Mouse (Mus musculus) liver, embryonic 18 days (tissue): ENCODE data around the gene Rexo1. TPM values are rescaled to one million over a fixed set of nuclear protein-coding genes. Genes with fewer than 3 reads are reported as not detected.

Source experiments
- polyA plus RNA-seq: library from polyadenylated mRNA; depleted of rRNA; stranded (reverse); fragments of >200 nt; gene quantifications from 2 replicates; pipeline ENCODE4 v1.2.3, GENCODE M21; 2012; rRNA removed

The Rexo1 gene
- polyA plus RNA-seq, result 14.0 and 19.7 TPM in 2 replicates

DNA sequence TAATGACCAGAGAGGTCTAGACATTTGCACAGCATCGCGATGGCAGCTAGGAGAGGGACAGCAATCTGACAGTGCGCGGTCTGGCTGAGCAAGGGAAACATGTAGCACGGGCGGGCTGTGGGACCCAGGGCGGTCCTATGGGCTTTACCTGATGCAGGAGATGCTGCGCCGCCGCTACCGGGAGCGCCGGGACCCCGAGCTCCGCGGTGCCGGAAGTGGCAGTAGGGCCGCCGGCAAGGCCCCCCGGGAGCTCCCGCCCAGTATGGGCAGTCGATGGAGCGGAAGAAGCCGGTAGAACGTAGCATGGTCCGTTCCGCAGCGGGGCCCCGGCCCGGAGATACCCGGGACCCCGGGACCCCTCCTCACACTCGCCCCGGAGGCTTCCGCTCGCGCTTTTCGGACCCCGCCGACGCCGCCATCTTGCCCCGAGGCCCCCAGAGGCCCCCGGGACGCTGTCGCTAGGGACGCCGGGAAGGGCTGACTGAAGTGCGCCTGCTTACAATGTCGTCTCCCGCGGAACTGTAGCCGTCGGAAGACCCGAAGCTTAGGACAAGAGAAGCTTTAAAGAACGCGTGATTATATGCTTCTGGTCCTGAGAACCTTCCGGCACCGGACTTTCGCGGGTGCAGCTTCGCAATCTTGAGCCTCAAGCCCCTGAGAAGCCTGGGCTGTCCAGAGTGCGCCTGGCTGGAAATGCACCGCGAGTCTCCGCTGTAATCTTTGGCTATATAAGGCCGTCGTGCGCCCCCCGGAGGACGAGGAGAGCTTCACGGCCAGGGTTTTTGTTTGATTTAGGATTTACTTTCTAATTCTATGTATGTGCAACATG lies at the start of gene Rexo1:
Gene Rexo1, minus strand, starts transcription at position 445 of the 829 bp plus-strand sequence.

DNA sequence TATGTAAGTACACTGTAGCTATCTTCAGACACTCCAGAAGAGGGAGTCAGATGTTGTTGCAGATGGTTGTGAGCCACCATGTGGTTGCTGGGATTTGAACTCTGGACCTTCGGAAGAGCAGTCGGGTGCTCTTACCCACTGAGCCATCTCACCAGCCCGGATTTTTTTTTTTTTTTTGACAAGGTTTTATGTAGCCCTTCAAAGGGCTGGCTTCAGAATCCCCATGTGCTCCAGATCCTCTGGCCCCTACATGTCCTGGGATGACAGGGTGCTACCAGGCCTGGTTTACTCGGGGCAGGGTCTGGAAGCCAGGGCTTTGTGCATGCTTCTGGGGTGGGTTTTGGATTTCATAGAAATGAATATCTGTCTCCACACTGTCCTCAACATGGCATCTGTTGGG lies 44.4 kb upstream of the Rexo1 start, which contains the start of gene Gm49322:
Gene Gm49322, plus strand, starts transcription at position 301 of the 400 bp plus-strand sequence.

DNA sequence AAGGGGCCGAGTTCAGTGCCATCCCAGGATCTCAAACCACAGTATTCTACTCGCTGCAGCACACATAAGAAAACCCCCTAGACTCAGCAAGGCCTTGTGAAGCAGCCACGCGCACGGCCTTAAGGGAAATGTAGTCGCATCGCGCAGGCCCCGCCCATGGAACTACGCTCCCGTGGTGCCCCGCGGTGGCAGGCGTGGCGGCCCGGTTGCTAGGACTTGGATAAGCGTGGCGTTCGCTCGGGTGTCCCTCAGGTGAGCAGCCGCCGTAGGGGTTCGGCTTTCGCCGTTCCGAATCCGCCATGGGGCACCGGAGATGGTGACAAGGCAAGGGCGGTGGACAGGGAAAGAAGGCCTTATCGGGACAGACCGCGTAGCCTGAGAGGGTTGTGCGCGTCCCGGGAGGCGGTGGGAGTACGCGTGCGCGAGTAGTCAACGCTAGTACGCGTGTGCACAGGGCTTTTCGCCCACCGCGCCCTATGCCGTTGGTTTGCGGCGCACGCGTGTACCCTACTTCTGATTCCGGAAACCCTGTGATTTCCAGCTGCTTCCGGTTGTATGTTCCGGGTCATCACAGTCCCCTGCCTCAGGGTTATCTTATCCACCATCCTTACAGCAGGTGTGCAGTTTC lies 41.5 kb upstream of the Rexo1 start, which contains the start of the genes Scamp4 and Adat3:
Gene Scamp4, plus strand, starts transcription at position 175 of the 628 bp plus-strand sequence.
Gene Adat3, plus strand, starts transcription at position 183 of the 628 bp plus-strand sequence.

DNA sequence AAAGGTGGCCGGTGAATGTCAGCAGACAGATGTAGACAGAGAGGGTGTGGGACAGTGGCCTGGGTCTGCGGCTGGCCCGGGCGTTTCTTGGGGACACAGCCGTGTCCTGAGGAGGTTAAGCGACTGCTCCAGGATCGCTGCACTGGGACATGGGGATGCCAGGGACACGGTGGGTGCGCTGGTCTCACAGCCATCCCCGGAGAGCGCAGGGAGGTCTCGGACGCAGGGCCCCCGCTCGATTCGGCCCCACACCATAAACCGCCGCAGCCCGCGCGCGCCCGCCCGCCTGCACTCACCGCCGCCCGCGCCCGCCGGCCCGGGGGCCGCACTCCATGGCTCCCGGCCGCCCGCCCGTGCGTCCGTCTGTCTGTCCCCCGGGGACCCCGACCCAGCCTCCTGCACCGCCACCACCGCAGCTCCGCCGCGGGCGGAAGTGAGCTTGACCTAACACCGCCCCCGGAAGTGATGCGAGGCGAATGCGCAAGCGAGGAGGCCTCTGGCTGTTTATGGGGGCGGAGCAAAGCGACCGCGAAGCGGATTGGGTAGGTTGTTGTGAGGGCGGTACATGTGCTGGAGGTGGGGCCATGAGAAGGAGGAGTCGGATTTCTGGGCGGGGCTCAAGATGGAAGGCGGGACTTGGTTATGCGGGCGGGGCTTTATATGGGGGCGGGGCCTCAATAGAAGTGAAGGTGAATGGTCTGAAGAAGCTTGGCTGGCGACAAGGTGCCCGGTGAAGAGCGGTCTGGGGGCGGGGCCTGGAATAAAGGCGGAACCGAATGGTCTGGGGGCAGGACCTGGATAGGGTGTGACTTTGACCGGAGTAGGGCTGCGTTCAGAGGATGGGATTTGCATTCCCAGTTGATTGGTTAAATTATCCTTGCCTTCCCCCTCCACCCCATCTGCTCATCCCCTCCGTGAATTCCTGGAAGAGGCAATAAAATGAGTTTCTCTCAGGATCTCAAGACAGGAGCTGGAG lies 28.8 kb upstream of the Rexo1 start, which contains the start of gene Abhd17a:
Gene Abhd17a, minus strand, starts transcription at position 463 of the 976 bp plus-strand sequence.

DNA sequence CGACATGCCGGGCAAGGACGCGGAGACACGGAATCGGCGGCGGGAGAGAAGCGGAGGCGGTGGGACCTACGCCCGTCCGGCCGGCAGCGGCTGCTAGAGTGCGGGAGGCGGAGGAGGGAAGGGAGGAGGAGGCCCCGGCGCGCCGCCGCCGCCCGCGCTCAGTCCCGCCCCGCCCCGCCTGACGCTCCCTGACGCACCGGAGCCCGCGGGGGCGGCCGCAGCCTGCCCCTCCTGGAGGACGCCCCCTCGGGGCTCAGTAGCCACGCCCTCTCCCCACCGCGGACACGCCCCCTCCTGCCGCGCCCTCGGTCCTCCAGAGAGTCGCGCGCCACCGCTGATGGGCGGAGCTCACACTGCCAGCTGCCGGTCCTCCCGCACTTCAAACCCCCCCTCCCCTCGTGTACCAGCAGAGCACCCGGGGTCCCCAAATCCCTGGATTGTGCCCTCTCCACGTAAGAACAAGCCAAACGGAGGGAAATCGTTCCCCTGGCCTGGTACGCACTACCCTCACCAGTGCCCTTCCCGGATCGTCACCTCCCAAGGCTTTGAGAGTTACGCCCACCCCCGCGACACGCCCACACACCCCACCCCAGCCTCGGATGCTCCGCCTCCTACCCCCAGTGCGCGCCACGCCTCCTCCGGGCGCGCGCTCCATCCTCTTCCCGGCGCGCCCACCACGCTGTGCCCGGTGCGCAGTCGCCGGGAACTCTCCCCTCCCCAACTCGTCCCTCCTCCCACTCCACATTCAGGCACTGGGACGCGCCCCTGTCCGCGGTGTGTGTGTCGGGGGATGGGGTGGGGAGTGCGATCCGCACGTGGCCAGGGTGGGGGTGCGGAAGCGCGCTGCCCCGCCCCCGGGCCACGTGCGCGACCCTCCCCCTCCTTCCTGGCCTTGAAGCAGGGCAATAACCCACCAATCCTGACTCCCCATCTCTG lies 16.1 kb upstream of the Rexo1 start, which contains the start of gene Klf16:
Gene Klf16, minus strand, starts transcription at position 127 of the 936 bp plus-strand sequence.

DNA sequence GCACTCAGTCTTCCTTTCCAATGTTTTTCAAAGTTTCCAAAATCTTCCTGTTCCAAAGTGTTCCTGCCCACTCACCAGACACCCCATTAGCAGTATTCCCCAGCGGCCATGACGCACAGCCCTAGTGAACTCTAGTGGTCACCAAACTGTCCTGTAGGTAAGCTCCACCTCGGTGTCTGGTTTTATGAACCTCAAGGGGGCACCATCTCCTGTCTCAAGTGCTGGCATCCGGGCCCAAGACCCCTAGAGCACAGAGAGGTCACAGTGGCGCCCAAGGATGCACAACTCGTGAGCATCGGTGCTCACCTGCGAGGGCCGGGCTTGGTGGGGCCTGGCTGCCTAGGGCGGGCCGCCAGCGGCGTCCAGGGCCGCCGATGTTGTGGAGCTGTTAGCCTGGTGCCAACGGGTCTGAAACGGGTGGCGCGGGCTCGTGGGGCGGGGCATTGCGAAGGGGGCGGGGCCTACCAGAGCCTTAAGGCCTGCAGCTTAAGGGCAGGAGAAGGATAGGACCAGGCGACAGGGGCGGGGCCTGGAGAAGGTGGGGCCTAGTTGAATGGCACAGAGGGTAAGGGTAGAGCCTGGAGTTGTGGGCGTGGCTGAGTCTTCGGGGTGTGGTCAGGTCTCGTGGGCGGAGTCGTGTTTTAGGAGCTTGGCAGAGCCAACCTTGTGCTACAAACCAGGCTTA lies 22.5 kb downstream of the Rexo1 start, which contains the start of gene Atp8b3:
Gene Atp8b3, minus strand, starts transcription at position 415 of the 685 bp plus-strand sequence.

DNA sequence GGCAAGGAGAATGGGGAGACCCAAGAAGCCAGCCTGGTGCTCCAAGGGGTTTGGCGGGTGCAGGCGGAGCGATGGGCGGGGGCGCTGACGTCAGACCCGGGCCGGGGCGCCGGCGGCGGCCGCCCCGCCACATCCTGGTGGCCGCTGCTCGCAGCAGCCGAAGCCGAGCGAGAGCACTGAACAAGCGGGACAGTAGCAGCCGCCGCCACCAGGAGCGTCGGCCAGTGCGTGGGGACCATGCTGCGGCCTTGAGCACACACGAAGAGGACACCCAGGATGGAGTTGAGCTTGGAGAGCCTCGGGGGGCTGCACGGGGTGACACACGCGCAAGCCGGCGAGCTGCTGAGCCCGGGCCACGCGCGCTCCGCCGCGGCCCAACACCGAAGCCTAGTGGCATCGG lies 66.6 kb downstream of the Rexo1 start, which contains the start of gene Onecut3:
Gene Onecut3, plus strand, starts transcription at position 104 of the 400 bp plus-strand sequence.

Other genes starting within 250 kb of the Rexo1 start
- gene 2310011J03Rik, start 241.0 kb downstream of the Rexo1 start, polyA plus RNA-seq, result 18.0 and 18.1 TPM in 2 replicates
- gene Pcsk4, start 232.1 kb downstream of the Rexo1 start, polyA plus RNA-seq, result 9.3 and 9.5 TPM in 2 replicates
- gene Reep6, start 231.6 kb downstream of the Rexo1 start, polyA plus RNA-seq, result 35.1 and 42.1 TPM in 2 replicates
- gene Adamtsl5, start 213.1 kb downstream of the Rexo1 start, polyA plus RNA-seq, result 2.4 and 3.2 TPM in 2 replicates
- gene Plk5, start 205.1 kb downstream of the Rexo1 start, polyA plus RNA-seq, result 0.42 and 0.46 TPM in 2 replicates
- gene Mex3d, start 173.9 kb downstream of the Rexo1 start, polyA plus RNA-seq, result 2.4 and 2.5 TPM in 2 replicates
- gene Mbd3, start 162.0 kb downstream of the Rexo1 start, polyA plus RNA-seq, result 54.7 and 60.4 TPM in 2 replicates
- 756 and 889 TPM in 2 replicates for gene Uqcr11, start 154.7 kb downstream of the Rexo1 start, polyA plus RNA-seq
- 30.8 and 34.7 TPM in 2 replicates for gene Tcf3, start 127.9 kb downstream of the Rexo1 start, polyA plus RNA-seq
- 0.01 TPM in 2 replicates for gene Onecut3, start 66.7 kb downstream of the Rexo1 start, polyA plus RNA-seq
- 0.01 TPM in 2 replicates for gene Atp8b3, start 22.4 kb downstream of the Rexo1 start, polyA plus RNA-seq
- gene Klf16, start 15.8 kb upstream of the Rexo1 start, polyA plus RNA-seq, result 5.5 and 6.4 TPM in 2 replicates
- 39.9 and 40.7 TPM in 2 replicates for gene Abhd17a, start 28.8 kb upstream of the Rexo1 start, polyA plus RNA-seq
- 17.8 and 19.9 TPM in 2 replicates for gene Scamp4, start 41.3 kb upstream of the Rexo1 start, polyA plus RNA-seq
- 3.1 and 3.6 TPM in 2 replicates for gene Adat3, start 41.3 kb upstream of the Rexo1 start, polyA plus RNA-seq
- 0.74 and 0.80 TPM in 2 replicates for gene Gm49322, start 44.5 kb upstream of the Rexo1 start, polyA plus RNA-seq
- 61.9 and 64.2 TPM in 2 replicates for gene Csnk1g2, start 61.3 kb upstream of the Rexo1 start, polyA plus RNA-seq
- gene Btbd2, start 95.5 kb upstream of the Rexo1 start, polyA plus RNA-seq, result 10.7 TPM in 2 replicates
- gene Mknk2, start 116.6 kb upstream of the Rexo1 start, polyA plus RNA-seq, result 42.1 and 45.1 TPM in 2 replicates
- gene Mob3a, start 140.4 kb upstream of the Rexo1 start, polyA plus RNA-seq, result 12.3 and 13.5 TPM in 2 replicates
- gene Izumo4, start 140.6 kb upstream of the Rexo1 start, polyA plus RNA-seq, result 11.0 and 12.1 TPM in 2 replicates
- 26.6 and 31.1 TPM in 2 replicates for gene Ap3d1, start 180.7 kb upstream of the Rexo1 start, polyA plus RNA-seq
- gene Dot1l, start 193.6 kb upstream of the Rexo1 start, polyA plus RNA-seq, result 4.8 and 5.8 TPM in 2 replicates
- 18.1 and 20.1 TPM in 2 replicates for gene Sf3a2, start 236.6 kb upstream of the Rexo1 start, polyA plus RNA-seq
- gene Plekhj1, start 237.1 kb upstream of the Rexo1 start, polyA plus RNA-seq, result 33.7 and 36.1 TPM in 2 replicates
- 0.19 and 0.23 TPM in 2 replicates for gene Amh, start 243.7 kb upstream of the Rexo1 start, polyA plus RNA-seq